Comparison of ENCODE assay signal across 16 mouse cellular contexts in the genomic region with DNA sequence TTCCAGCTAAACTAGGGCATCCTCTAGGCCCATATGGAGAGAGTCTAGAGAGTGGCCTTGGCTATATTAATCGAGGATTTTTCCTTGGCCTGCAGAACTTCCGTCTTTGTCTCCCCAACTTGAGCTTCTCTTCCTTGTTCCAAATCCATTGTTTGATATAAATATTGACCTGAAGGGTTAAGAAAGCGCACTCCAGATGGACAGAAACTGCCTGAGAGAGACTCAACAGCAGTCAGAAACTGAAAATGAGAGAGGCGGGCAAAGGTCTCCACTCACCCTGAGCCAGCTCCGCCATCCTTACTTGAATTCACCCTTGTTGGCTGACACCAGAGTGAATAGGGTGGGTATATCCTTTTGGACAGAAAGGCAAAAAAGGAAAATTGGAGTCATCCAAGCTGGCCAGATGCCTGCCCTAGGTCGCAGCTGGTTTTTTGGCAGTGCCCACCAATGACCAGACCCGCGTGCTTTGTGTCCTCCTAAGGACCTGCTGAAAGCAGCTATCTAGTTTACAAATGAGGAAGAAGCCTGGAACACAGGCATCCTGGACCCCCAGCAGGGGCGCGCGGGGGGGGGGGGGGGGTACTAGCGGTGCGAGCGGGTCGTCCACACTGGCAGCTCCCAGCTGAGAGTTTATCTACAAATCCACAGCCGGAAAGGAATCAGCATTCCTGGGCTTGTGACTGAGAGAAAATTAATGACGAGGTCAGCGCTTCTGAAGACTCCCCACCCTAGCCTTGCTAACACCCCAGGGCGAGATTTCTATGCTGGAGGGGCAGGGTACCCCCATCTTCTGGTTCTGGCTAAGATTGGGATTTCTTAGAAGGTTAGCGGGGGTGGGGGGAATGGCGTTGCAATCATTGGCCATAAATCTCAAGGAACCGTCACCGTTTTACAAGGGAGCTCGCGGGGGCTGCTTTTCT. TPM values are rescaled to one million over a fixed set of nuclear protein-coding genes. Genes with fewer than 3 reads are reported as not detected.
DNase-seq lines count a peak whose midpoint lies in the region; ATAC-seq and TF ChIP-seq lines count a peak whose summit lies in the region.
"Had no signal": no experiment of that assay in that cellular context is flagged by ENCODE, and none has a peak within 500 bp of the region (broad histone marks: within the 10 kb centered on the region; RNA-seq: fewer than 3 reads in every experiment).

No protein-coding gene starts in this region.

- 3% methylated on average over 25 of the region's 25 CpGs for WGBS in heart, embryonic 13.5 days
- WGBS in spleen, adult 2 months = 23% methylated on average over 25 of the region's 25 CpGs
- 8% methylated on average over 25 of the region's 25 CpGs for WGBS in liver, embryonic 12.5 days (ENCODE audit: insufficient replicate concordance)

- no peak for TF ChIP-seq CTCF in spleen, adult 2 months (IDR thresholded peaks at IDR 0.05; ENCODE audit: extremely low read depth, insufficient read depth, insufficient read length, insufficient replicate concordance)

- peaks cover 100% of the 10 kb centered on the region for H3K27me3 ChIP-seq in heart, embryonic 13.5 days (replicated peaks)
- H3K27me3 ChIP-seq in spleen, adult 2 months (ENCODE audit: control insufficient read depth, insufficient read depth, low read length) = peaks cover 13% of the 10 kb centered on the region
- H3K27me3 ChIP-seq in liver, embryonic 12.5 days (replicated peaks) = peaks cover 94% of the 10 kb centered on the region

- no peak overlapping the region for H3K27ac ChIP-seq in heart, embryonic 13.5 days (replicated peaks)
- peak overlapping the region; percentile 61 for H3K27ac ChIP-seq in spleen, adult 2 months (ENCODE audit: insufficient read depth, low read length)
- no peak overlapping the region for H3K27ac ChIP-seq in liver, embryonic 12.5 days
- H3K27ac ChIP-seq: hindbrain, embryonic 13.5 days; layer of hippocampus, adult 2 months; macrophage had no signal

- no peaks in the 10 kb centered on the region for H3K9me3 ChIP-seq in heart, embryonic 13.5 days
- no peaks in the 10 kb centered on the region for H3K9me3 ChIP-seq in liver, embryonic 12.5 days (replicated peaks)
- H3K9me3 ChIP-seq: hindbrain, embryonic 13.5 days had no signal

- no peak overlapping the region for H3K9ac ChIP-seq in heart, embryonic 13.5 days
- no peak overlapping the region for H3K9ac ChIP-seq in liver, embryonic 12.5 days
- H3K9ac ChIP-seq: hindbrain, embryonic 13.5 days had no signal

- no peak for DNase-seq in heart, adult 11 months
- no peak for DNase-seq in spleen, adult 2 months (ENCODE audit: low read depth in 1 of 2, low spot score in 2 of 2)
- DNase-seq in spleen, adult 12 weeks (ENCODE audit: low spot score) = no peak
- no peak for DNase-seq in layer of hippocampus, postnatal 36 days
- DNase-seq: adrenal gland, postnatal 14 days; gastrocnemius, postnatal 25 days; right cerebral cortex, postnatal 25 days had no signal

- H3K4me2 ChIP-seq in heart, embryonic 13.5 days = peak overlapping the region; percentile 43
- H3K4me2 ChIP-seq in liver, embryonic 12.5 days = peak overlapping the region; percentile 37
- H3K4me2 ChIP-seq: hindbrain, embryonic 13.5 days had no signal

- H3K36me3 ChIP-seq in heart, embryonic 13.5 days = no peaks in the 10 kb centered on the region
- H3K36me3 ChIP-seq in spleen, adult 2 months (ENCODE audit: control insufficient read depth, insufficient read depth, low read length) = no peaks in the 10 kb centered on the region
- no peaks in the 10 kb centered on the region for H3K36me3 ChIP-seq in liver, embryonic 12.5 days
- H3K36me3 ChIP-seq: hindbrain, embryonic 13.5 days had no signal

- TF ChIP-seq POLR2A in spleen, adult 2 months (IDR thresholded peaks at IDR 0.05; ENCODE audit: low read depth, low read length) = no peak

- peaks cover 14% of the 10 kb centered on the region for H3K4me1 ChIP-seq in heart, embryonic 13.5 days
- H3K4me1 ChIP-seq in spleen, adult 2 months (ENCODE audit: control insufficient read depth, insufficient read depth, insufficient read length) = no peaks in the 10 kb centered on the region
- peaks cover 11% of the 10 kb centered on the region; the same call in 1 of the 2 replicates for H3K4me1 ChIP-seq in liver, embryonic 12.5 days

- H3K4me3 ChIP-seq in heart, embryonic 13.5 days = peak overlapping the region; percentile 23
- H3K4me3 ChIP-seq in spleen, adult 2 months (ENCODE audit: extremely low read depth, insufficient read depth, insufficient read length) = no peak overlapping the region
- H3K4me3 ChIP-seq in liver, embryonic 12.5 days = no peak overlapping the region
- H3K4me3 ChIP-seq: hindbrain, embryonic 13.5 days; layer of hippocampus, adult 2 months had no signal

- no peak for ATAC-seq in heart, embryonic 13.5 days (ENCODE audit: extremely low read depth, insufficient number of reproducible peaks, low FRiP score, low TSS enrichment)
- no peak for ATAC-seq in liver, embryonic 12.5 days
- no peak for ATAC-seq in megakaryocyte, adult 5-6 weeks (ENCODE audit: poor library complexity, severe bottlenecking)
- no peak for ATAC-seq in CD4-positive, CD25-positive, alpha-beta regulatory T cell, adult 4 months
- ATAC-seq: forebrain, embryonic 16.5 days had no signal

RNA-seq across cellular contexts. Expression of gene Nkx2-3, which starts 13.1 kb away (rescaled TPM):
- 0.06 TPM in 1 of 2 replicates, not detected in the other for polyA plus RNA-seq in heart, embryonic 13.5 days (2015; fragmentation: Nextera tagmentation; extraction: Ambion mirVana)
- polyA plus RNA-seq in spleen, adult 2 months (2012; rRNA removed) = 7.4 and 11.6 TPM in 2 replicates
- 0.33 and 1.2 TPM in 2 replicates for polyA plus RNA-seq in liver, embryonic 12.5 days (2016; fragmentation: Nextera tagmentation; extraction: Ambion mirVana)
- not detected for total RNA-seq in layer of hippocampus, postnatal 36 days (2021)
- total RNA-seq in megakaryocyte, adult 5-6 weeks (2015) = not detected in 2 replicates
- not detected in 2 replicates for total RNA-seq in megakaryocyte, adult 5-6 weeks (2017)
- polyA plus RNA-seq in CD4-positive, CD25-positive, alpha-beta regulatory T cell, adult 4 months (2017; shearing (Covaris generic)) = not detected
- total RNA-seq: adrenal gland, postnatal 14 days; gastrocnemius, postnatal 25 days; layer of hippocampus, adult 2 months; left cerebral cortex, postnatal 25 days had no signal
- polyA plus RNA-seq: hindbrain, embryonic 13.5 days; macrophage had no signal
